Mouse (Mus musculus): ENCODE measurements around the gene Gm17190. TPM values are rescaled to one million over a fixed set of nuclear protein-coding genes. Genes with fewer than 3 reads are reported as not detected.
A peak's percentile ranks its signal among the peaks of the same experiment; 100 is the strongest.

The Gm17190 gene
- polyA plus RNA-seq, 1 experiment from 2014 or later, result not detected

DNA sequence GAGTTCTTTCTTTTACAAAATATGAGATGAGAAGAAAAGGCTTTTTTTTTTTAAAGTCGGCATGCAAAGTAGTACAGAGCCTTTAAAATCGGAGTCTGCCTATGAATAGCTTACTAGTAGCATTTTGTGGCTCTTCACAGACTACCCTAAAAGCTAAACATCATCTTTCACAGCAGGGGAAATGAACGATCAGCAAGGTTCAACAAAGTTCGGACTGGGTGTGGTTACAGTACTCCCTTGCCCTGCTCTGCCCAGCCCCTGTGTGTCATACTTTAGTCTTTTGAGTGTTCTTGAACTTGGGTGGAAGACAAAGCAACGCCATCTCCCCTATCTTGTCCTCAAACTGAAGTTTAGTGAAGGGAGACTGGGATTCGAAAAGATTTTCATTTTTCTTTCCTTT, 44.8 kb downstream of the Gm17190 start:
- Histone ChIP-seq H3K4me3 (no peak overlapping the region), H3K36me3 (no peaks in the 10 kb centered on the region), H3K27me3 (ENCODE audit: low read depth, poor library complexity, severe bottlenecking) (peaks cover 49% of the 10 kb centered on the region), H3K4me1 (peaks cover 11% of the 10 kb centered on the region), H3K27ac (no peak overlapping the region), H3K9me3 (replicated peaks) (no peaks in the 10 kb centered on the region)
- 85% methylated on average over 6 of the region's 6 CpGs for WGBS
- no peak for DNase-seq (ENCODE audit: low spot score)

DNA sequence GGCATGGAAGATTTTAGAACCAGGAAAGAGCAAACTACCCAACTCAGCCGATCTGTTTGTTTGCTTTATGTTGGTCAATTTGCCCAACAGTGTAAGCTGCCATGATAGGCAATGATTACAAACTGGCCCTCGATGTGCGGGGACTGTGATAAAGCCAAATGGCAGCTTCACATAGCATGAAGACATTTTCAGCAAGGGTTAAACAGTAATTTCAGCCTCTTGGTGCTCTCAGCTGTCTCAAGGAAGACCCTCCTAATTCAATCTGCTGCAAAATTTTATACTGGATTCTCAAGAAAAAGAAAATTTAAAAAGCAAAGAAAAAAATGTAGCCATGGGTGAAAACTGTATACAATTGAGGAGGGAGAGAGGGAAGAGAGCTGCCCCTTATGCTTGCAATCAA, 47.2 kb downstream of the Gm17190 start:
- Histone ChIP-seq H3K36me3 (no peaks in the 10 kb centered on the region), H3K9me3 (replicated peaks) (no peaks in the 10 kb centered on the region), H3K27me3 (ENCODE audit: low read depth, poor library complexity, severe bottlenecking) (peaks cover 73% of the 10 kb centered on the region), H3K4me1 (peaks cover 32% of the 10 kb centered on the region), H3K27ac (no peak overlapping the region), H3K4me3 (no peak overlapping the region)
- no peak for DNase-seq (ENCODE audit: low spot score)
- WGBS, result 81% methylated on average over 3 of the region's 3 CpGs

DNA sequence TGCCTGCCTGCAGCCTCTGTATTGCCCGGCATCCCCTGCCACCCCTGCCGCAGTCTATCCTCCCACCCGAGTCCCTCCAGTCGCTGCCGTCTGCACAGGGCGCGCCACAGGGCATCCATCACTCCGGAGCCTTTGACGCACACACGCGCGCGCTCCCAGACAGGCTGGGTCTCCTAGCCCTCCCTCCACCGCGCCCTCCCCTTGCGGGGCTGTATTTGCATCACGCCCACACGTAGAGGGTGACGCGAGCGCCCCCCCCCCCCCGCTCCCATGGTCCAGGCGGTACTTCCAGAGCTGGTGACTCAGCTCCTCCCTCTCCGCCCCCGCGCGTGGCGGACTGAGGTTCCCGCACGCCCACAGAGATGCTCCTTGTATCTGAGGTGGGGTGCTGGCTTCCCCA, 49.2 kb downstream of the Gm17190 start:
- Histone ChIP-seq H3K27me3 (ENCODE audit: low read depth, poor library complexity, severe bottlenecking) (peaks cover 93% of the 10 kb centered on the region), H3K4me3 (peak overlapping the region; percentile 62), H3K36me3 (no peaks in the 10 kb centered on the region), H3K27ac (peak overlapping the region; percentile 32; the same call in 1 of the 2 replicates), H3K9me3 (replicated peaks) (no peaks in the 10 kb centered on the region), H3K4me1 (peaks cover 32% of the 10 kb centered on the region)
- DNase-seq (ENCODE audit: low spot score), result peak; percentile 74
- under 1% methylated on average over 29 of the region's 30 CpGs for WGBS

DNA sequence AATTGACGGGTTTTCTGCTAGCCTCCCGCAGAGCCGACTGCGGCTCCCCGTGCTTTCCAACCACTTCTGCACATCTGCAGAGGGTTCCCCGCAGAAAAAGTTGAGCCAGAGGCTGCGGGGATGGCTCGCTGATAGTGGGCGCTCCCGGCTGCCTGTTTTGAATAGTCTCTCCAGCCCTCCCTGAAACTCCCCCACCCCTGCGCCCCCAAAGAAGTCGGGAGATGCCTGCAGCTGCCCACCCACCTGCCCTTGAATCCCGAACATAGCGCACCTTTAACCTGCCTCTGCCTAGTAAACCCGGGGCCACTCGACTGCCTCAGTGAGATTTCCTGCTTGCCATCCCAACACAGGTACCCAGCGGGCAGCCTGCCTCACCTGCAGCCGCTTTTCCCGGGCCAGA, 50.1 kb downstream of the Gm17190 start:
- Histone ChIP-seq H3K36me3 (no peaks in the 10 kb centered on the region), H3K4me1 (peaks cover 32% of the 10 kb centered on the region), H3K27ac (peak overlapping the region; percentile 70; the same call in 1 of the 2 replicates), H3K27me3 (ENCODE audit: low read depth, poor library complexity, severe bottlenecking) (peaks cover 94% of the 10 kb centered on the region), H3K9me3 (replicated peaks) (no peaks in the 10 kb centered on the region), H3K4me3 (peak overlapping the region; percentile 62)
- DNase-seq (ENCODE audit: low spot score), result no peak
- under 1% methylated on average over 19 of the region's 19 CpGs for WGBS

DNA sequence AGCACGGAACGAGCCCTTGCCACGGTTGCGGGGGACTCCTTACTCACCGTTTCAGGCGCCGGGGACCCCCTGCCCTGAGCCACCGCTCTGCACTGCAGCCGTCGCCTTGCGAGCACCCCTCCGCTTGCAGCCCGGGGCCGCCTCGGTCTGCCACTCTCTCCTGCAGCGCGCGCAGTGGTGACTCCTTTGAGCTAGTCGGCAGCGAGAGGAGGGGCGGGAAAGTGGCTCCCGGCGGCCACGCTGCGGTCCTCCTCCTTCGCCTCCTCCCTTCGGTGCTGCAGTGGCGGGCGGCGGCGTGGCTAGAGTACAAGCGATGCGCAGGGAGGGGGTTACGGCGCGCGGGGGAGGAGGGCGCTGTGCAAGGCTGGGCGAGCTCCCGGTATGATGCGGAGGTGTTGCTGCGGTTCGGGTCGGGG, 50.6 kb downstream of the Gm17190 start, which contains the start of gene Sv2c:
Gene Sv2c (minus strand): TSS at position 177 of the 416 bp plus-strand sequence.
- peaks cover 32% of the 10 kb centered on the region for H3K4me1 ChIP-seq
- peak; percentile 83 for DNase-seq (ENCODE audit: low spot score)
- no peaks in the 10 kb centered on the region for H3K36me3 ChIP-seq
- H3K27ac ChIP-seq, result peak within 1 kb of the TSS; percentile 70
- no peaks in the 10 kb centered on the region for H3K9me3 ChIP-seq (replicated peaks)
- H3K27me3 ChIP-seq (ENCODE audit: low read depth, poor library complexity, severe bottlenecking), result peaks cover 90% of the 10 kb centered on the region
- under 1% methylated on average over 34 of the region's 44 CpGs for WGBS
- peak within 1 kb of the TSS; percentile 62 for H3K4me3 ChIP-seq

Other genes with a start within 250 kb of the Gm17190 start
- 7.1 and 9.7 TPM in 2 replicates for gene Iqgap2, start 190.1 kb upstream of the Gm17190 start, polyA plus RNA-seq (2016; fragmentation: Nextera tagmentation; extraction: Ambion mirVana)
- 30.1 and 38.6 TPM in 2 replicates for gene Gm20075, start 678 bp upstream of the Gm17190 start, polyA plus RNA-seq (2016; fragmentation: Nextera tagmentation; extraction: Ambion mirVana)
- gene Sv2c, start 50.5 kb downstream of the Gm17190 start, polyA plus RNA-seq (2016; fragmentation: Nextera tagmentation; extraction: Ambion mirVana), result 0.75 and 0.77 TPM in 2 replicates